Mouse (Mus musculus) thymus, postnatal 10 days (tissue): ENCODE data around the gene Tmem11.

Source experiments
- DNase-seq, 2 experiments: peaks; one replicate each; pipeline ENCODE4 v3.0.0; 2021; ENCODE audit warnings: low spot score in 2 of 2

Tmem11 gene

DNA sequence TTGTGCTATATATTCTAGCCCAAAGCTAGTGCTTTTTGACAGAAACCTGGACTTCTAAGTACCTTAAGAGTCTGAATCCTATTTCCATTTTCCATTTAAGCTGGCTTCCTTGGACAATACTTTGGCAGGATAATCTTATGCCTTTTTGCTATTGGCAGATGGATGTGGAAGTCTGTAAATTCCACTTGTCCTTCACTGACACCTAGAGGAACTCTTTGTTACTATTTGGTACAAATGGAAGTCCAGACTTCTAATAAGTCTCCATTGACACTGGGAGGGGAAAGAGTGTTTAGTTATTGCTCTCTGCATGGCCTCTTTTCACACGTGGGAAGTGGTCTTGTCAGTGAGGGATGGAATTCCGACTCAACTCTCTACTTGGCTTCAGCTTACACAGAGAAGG, 50.2 kb downstream of the Tmem11 start:
- DNase-seq: no peak

DNA sequence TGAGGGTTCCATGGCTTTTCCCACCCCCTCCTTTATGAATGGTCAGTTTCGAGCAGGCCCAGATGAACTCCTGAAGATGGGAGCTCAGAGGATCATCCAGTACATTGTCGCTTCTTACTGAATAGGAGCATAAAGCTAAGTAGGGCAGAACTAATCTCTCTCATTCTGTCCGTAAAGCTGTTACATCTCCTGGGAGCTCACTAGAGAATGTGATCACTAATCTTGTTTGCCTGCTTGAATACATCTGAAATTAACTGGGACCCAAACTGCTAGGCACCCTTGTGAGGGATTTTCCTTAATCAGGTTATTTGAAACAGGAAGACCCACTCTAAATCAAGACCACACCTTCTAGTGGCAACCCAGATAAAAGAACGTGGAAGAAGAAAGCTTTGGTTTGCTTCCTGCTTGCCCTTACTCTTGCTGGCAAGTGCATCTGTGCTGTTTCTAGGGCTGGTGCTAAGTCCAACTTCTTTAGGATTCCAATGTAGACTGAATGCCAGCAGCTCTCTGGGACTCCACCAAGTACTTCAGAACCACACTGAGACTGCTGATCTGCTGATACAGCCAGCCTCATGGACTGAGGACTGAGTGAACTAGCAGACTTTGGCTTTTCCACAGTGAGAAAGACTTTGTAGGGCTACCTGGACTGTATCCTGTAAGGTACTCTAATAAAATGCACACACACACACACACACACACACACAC, 51.7 kb downstream of the Tmem11 start:
- DNase-seq: no peak

DNA sequence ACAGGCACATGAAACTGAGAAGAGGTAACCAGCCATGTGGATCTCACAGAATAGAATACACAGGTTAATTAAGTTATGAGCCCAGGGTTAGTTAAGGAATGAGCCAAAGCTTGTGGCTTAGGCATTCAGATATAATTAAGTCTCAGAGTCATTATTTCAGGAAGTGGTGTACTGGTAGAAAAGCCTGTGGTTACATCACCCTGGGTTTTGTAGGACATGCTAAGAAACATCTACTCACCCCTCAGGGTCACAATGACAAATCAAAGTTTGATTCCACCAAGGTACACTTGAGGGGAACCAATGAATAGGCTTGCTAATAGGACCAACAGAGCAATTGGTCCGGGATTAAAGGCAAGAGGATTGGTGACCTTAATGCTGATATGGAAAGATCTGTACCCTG, 52.4 kb downstream of the Tmem11 start:
- no peak for DNase-seq

DNA sequence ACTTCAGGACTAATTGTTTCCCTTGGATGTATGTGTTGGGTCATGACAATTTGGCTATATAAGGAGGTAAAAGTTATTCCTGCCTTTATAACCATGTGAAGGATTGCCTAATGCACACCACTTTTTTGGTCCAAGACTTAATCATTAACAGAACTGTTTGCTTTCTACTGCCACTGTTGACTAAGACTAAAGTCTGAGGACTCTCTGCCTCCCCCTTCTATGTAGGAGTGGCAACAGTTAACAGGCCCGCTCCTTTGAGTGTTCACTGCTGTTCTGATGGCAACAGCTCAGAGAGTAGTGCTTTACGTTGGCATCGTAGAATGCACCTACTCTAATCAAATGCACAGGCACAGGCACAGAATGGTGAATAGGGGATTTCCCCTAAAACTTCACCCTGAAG, 53.9 kb downstream of the Tmem11 start:
- DNase-seq: no peak

DNA sequence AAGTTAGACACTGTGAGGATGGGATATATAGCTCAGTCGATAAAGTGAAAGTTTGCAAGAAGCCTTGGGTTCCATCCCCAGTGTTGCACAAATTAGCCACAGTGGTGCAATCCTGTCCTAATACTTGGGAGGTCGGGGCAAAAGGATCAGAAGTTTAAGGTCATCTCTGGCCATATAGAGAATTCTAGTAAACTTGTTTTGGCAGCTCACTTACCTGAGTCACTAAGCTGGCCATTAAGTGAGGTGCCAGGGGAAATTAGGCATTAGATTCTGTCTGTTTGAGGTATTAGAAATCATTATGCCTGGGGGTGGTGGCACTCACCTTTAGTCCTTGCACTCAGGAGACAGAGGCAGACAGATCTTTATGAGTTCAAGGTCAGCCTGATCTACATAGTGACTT, 55.3 kb downstream of the Tmem11 start:
- no peak for DNase-seq

DNA sequence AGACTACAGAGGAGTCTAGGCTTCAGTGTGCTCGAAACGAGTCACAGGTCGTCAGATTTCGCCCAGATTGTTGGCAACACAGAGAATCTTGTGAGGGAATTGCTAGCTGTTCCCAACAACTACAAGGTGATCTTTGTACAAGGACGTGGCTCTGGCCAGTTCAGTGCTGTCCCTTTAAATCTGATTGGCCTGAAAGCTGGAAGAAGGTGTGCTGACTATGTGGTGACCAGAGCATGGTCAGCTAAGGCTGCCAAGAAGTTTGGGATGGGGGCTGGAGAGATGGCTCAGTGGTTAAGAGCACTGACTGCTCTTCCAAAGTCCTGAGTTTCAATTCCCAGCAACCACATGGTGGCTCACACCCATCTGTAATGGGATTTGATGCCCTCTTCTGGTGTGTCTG, 62.7 kb downstream of the Tmem11 start:
- no peak for DNase-seq
